Mouse (Mus musculus) hindbrain, embryonic 13.5 days (tissue): ENCODE measurements around the gene Lrmda. TPM values are rescaled to one million over a fixed set of nuclear protein-coding genes. Genes with fewer than 3 reads are reported as not detected.
A peak's percentile ranks its signal among the peaks of the same experiment; 100 is the strongest.

ENCODE experiments used
- ATAC-seq: fragments of 200-750 bp; cut with Nextera tagmentation; 2 replicates; pipeline ENCODE4 v1.8.0; 2017; ENCODE audit warnings: moderate TSS enrichment; ENCODE audit not compliant: low FRiP score
- H3K27ac ChIP-seq: fragments of 300-500 bp; sonication (generic); 2 replicates; pipeline ENCODE4 v1.5.1; 2015; ENCODE audit warnings: inconsistent platforms, mild to moderate bottlenecking, moderate library complexity
- H3K27me3 ChIP-seq: fragments of 300-500 bp; sonication (generic); 2 replicates; pipeline ENCODE4 v1.6.1; 2015; ENCODE audit warnings: mild to moderate bottlenecking, inconsistent platforms
- H3K36me3 ChIP-seq: fragments of 300-500 bp; sonication (generic); 2 replicates; pipeline ENCODE4 v1.6.1; 2015; ENCODE audit warnings: mild to moderate bottlenecking, inconsistent platforms
- H3K4me1 ChIP-seq: fragments of 300-500 bp; sonication (generic); replicated peaks from 2 replicates; pipeline ENCODE4 v1.6.1; 2015; ENCODE audit warnings: inconsistent platforms
- H3K4me2 ChIP-seq: fragments of 300-500 bp; sonication (generic); 2 replicates; pipeline ENCODE4 v1.6.1; 2015; ENCODE audit warnings: inconsistent platforms, mild to moderate bottlenecking, moderate library complexity
- H3K4me3 ChIP-seq: fragments of 300-500 bp; sonication (generic); 2 replicates; pipeline ENCODE4 v1.5.1; 2015; ENCODE audit warnings: mild to moderate bottlenecking, inconsistent platforms
- H3K9ac ChIP-seq: fragments of 300-500 bp; sonication (generic); 2 replicates; pipeline ENCODE4 v1.6.1; 2015; ENCODE audit warnings: mild to moderate bottlenecking, inconsistent platforms
- H3K9me3 ChIP-seq: fragments of 300-500 bp; sonication (generic); 2 replicates; pipeline ENCODE4 v1.6.1; 2016; ENCODE audit warnings: inconsistent platforms
- WGBS: fragments of 180-500 bp; shearing (Covaris S2); methylation state at CpG from one replicate; pipeline ENCODE4 v1.1.7; 2015; 5-methylcytosine and 5-hydroxymethylcytosine counted together
- polyA plus RNA-seq: library from polyadenylated mRNA; unstranded; fragments of >200 nt; fragmentation: Nextera tagmentation; extraction: Ambion mirVana; gene quantifications from 2 replicates; pipeline ENCODE4 v1.2.1, GENCODE M21; 2015

The Lrmda gene
- polyA plus RNA-seq, 1 experiment from 2014 or later = 0.16 TPM

DNA sequence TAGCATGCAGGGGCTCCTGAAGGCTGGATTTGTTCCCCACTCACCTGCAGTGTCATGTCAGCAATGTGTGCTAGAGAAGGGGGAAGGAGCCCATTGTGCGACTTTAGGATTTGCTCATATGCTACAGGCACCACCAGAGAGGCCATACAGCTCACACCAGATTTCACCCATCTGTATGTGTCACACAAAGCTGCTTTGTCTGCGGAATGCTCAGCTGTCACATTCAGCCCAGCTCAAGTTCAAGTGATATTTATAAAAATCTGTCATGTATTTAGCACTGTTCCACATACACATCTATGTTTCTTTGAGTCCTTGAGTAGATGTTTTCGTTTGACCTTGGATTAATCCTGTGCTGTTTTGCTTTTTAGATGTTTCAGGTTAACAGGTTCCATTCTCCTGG lies 899.0 kb downstream of the Lrmda start:
- Histone ChIP-seq H3K4me1 (no peaks in the 10 kb centered on the region), H3K9me3 (no peaks in the 10 kb centered on the region), H3K27ac (no peak overlapping the region), H3K9ac (no peak overlapping the region), H3K4me2 (no peak overlapping the region), H3K27me3 (peaks cover 6% of the 10 kb centered on the region; the same call in 1 of the 2 replicates), H3K36me3 (no peaks in the 10 kb centered on the region), H3K4me3 (no peak overlapping the region)
- 88% methylated on average over 3 of the region's 3 CpGs for WGBS
- no peak for ATAC-seq

DNA sequence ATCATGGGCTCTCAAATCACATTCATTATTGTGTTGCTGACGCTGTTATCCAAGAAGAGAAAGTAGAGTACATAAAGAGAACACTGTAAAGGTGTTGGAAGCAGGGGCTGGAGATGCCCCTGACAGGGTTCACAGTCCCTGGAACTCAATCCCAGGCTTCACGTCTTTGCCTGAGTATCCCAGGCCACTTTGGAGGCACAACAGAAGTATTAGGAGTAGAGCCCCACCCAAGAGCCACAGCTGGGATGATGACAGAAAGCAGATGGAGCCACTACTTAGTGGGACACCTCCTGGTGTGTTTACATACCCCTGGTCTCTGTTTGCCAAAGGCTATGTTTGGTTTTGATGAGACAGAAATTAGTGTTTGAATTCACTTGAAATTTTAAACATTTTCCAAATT lies 899.4 kb downstream of the Lrmda start:
- peaks cover 6% of the 10 kb centered on the region; the same call in 1 of the 2 replicates for H3K27me3 ChIP-seq
- WGBS = 68% methylated on average over 2 of the region's 2 CpGs
- no peaks in the 10 kb centered on the region for H3K9me3 ChIP-seq
- H3K9ac ChIP-seq = no peak overlapping the region
- no peak overlapping the region for H3K27ac ChIP-seq
- no peaks in the 10 kb centered on the region for H3K4me1 ChIP-seq
- no peak for ATAC-seq
- no peak overlapping the region for H3K4me2 ChIP-seq
- H3K36me3 ChIP-seq = no peaks in the 10 kb centered on the region
- H3K4me3 ChIP-seq = no peak overlapping the region

DNA sequence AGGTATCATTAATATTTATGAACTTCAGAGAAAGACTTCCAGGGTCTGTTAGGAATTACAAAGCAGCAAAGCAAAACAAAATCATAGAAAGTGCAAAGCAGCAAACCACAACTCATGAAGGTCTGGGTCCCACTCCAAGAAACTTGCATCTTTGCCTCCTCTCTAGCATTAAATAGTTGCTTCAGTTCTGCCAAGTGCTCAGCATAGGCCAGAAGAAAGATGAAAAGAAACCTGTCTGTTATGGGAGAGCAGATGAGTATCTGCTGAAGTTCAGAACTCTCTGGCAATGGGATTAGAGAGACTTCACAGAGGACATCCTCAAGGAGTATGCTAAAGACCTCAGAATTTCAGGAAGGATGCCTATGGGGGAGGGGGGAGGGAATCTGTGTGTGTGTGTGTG lies 901.6 kb downstream of the Lrmda start:
- no peaks in the 10 kb centered on the region for H3K9me3 ChIP-seq
- H3K27ac ChIP-seq = no peak overlapping the region
- H3K4me2 ChIP-seq = no peak overlapping the region
- no peak overlapping the region for H3K4me3 ChIP-seq
- no peaks in the 10 kb centered on the region for H3K36me3 ChIP-seq
- peaks cover 6% of the 10 kb centered on the region; the same call in 1 of the 2 replicates for H3K27me3 ChIP-seq
- ATAC-seq = no peak
- H3K4me1 ChIP-seq = no peaks in the 10 kb centered on the region
- H3K9ac ChIP-seq = no peak overlapping the region

DNA sequence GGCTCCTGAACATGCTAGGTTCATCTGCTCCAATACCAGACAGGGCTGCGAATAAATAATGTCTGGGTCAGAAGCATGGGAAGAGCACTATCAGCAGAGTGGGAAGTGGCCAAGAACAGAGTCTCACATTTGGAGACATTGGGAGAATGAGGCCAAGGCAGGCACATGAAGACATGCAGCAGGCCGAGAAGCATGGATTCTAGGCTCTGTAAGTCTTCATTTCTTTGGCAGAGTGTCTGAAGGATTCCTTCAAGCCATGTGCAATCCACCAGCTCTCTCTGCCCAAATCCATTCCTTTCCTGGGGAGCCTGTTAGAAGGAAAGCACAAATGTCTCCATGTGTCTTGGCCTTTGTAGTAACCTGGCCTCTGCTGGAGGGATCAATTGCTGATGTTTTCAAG lies 902.3 kb downstream of the Lrmda start:
- no peak overlapping the region for H3K27ac ChIP-seq
- WGBS = 85% methylated on average over 2 of the region's 2 CpGs
- peaks cover 6% of the 10 kb centered on the region; the same call in 1 of the 2 replicates for H3K27me3 ChIP-seq
- H3K9me3 ChIP-seq = no peaks in the 10 kb centered on the region
- no peak overlapping the region for H3K9ac ChIP-seq
- no peak overlapping the region for H3K4me3 ChIP-seq
- ATAC-seq = no peak
- H3K4me1 ChIP-seq = no peaks in the 10 kb centered on the region
- no peak overlapping the region for H3K4me2 ChIP-seq
- no peaks in the 10 kb centered on the region for H3K36me3 ChIP-seq

DNA sequence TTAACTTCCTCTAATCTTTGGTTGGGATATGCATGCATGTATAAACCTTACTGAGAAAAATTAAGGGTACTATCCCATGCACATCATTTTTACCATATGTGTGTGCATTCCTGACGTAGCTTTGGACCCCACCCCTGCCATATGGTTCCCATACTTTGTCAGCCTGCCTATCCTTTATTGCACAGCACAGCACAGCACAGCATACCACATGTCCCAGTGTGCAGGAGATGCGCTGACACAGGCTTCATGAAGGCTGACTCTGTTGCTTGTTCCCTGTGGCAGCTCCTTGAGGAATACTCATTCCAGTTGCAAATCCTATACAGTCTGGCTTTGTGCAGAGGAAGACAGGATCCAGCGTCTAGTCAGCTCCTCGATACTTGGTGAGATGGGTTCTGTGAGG lies 903.1 kb downstream of the Lrmda start:
- Histone ChIP-seq H3K4me3 (no peak overlapping the region), H3K9ac (no peak overlapping the region), H3K27ac (no peak overlapping the region), H3K36me3 (no peaks in the 10 kb centered on the region), H3K27me3 (peaks cover 6% of the 10 kb centered on the region; the same call in 1 of the 2 replicates), H3K9me3 (no peaks in the 10 kb centered on the region), H3K4me1 (no peaks in the 10 kb centered on the region), H3K4me2 (no peak overlapping the region)
- WGBS = 84% methylated on average over 4 of the region's 4 CpGs
- ATAC-seq = no peak

DNA sequence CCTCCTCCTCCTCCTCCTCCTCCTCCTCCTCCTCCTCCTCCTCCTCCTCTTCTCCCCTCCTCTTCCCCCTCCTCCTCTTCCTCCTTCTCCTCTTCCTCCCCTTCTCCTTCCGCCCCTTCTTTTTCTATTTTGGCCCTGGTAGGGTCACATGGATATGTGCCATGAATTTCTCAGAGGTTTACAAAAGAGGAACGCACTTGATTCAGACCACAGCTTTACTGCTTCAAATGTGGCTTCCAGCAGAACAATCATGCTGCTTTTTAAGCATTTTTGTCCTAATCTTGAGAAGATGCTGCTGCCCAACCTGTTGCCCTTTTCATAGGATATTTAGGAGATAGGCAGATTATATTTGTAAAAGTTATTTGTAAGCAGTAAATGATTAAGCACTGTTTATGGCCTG lies 903.7 kb downstream of the Lrmda start:
- Histone ChIP-seq H3K27ac (no peak overlapping the region), H3K4me3 (no peak overlapping the region), H3K9me3 (no peaks in the 10 kb centered on the region), H3K4me2 (no peak overlapping the region), H3K36me3 (no peaks in the 10 kb centered on the region), H3K4me1 (no peaks in the 10 kb centered on the region), H3K27me3 (peaks cover 6% of the 10 kb centered on the region; the same call in 1 of the 2 replicates), H3K9ac (no peak overlapping the region)
- 87% methylated on average over 2 of the region's 2 CpGs for WGBS
- ATAC-seq = no peak

DNA sequence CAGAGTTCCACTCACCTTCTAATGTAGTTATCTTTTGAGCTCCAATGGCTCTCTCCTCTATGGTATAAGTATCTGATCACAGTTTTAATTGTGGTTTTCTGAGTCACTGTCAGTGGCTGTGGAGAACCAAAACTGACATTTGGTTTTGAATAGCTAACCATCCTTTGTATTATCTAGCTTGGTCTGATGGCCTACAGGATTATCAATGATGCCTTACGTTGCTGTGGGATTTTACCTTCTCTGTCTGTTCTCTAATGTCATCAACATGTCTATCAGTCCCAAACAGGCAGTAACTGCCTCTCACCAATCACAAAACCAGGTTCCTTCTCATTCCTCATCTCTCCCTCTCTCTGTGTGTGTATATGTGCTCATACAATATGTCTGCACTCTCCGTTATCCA lies 908.8 kb downstream of the Lrmda start:
- Histone ChIP-seq H3K27ac (no peak overlapping the region), H3K9ac (no peak overlapping the region), H3K36me3 (no peaks in the 10 kb centered on the region), H3K4me3 (no peak overlapping the region), H3K4me2 (no peak overlapping the region), H3K27me3 (no peaks in the 10 kb centered on the region), H3K4me1 (peaks cover 7% of the 10 kb centered on the region; the same call in 1 of the 2 replicates), H3K9me3 (no peaks in the 10 kb centered on the region)
- 89% methylated on average over 2 of the region's 2 CpGs for WGBS
- ATAC-seq = no peak

DNA sequence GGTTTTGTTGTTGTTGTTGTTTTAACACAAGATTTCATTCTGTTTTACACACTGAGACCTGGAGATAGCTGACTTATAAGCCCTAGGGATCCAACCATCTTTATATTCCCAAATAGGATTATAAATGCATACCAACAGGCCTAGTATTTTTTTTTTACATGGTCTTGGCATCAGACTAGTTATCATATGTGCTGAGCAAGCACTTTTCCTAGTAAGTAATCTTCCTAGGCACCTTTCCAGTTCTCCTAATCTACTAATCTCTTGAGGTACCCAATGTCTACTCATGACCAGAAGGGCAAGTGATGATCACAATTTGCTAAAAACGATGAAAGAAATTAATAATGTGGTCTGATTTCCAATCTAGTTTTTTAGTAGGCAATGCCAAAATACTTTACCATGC lies 909.2 kb downstream of the Lrmda start:
- H3K9ac ChIP-seq = no peak overlapping the region
- ATAC-seq = no peak
- WGBS = 92% methylated on average over 1 of the region's 1 CpGs

DNA sequence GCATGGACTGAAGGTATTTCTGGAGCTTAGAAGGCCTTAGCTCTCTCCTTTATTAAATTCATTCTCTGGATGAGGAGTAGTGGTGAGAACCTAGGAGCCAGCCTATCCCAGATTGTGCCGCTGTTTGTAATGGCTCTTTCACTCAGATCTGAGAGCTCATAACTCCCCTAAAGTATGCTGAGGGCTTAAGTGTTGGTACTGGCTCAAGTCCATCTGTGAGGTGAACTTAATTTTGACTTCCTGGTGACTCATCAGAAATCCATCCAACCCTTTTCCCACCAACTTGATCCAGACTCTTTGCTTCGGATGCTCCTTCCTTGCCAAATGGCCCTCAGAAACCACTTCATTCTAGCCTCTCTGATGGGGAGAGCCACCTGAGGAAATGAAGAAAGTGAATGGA lies 910.1 kb downstream of the Lrmda start:
- H3K4me2 ChIP-seq = no peak overlapping the region
- peaks cover 7% of the 10 kb centered on the region; the same call in 1 of the 2 replicates for H3K4me1 ChIP-seq
- 89% methylated on average over 2 of the region's 2 CpGs for WGBS
- H3K4me3 ChIP-seq = no peak overlapping the region
- H3K9ac ChIP-seq = no peak overlapping the region
- H3K36me3 ChIP-seq = no peaks in the 10 kb centered on the region
- no peak for ATAC-seq
- no peak overlapping the region for H3K27ac ChIP-seq
- no peaks in the 10 kb centered on the region for H3K9me3 ChIP-seq
- H3K27me3 ChIP-seq = no peaks in the 10 kb centered on the region

More for the DNA sequence above, 909.2 kb downstream of the Lrmda start:
- no peak overlapping the region for H3K27ac ChIP-seq
- no peaks in the 10 kb centered on the region for H3K9me3 ChIP-seq
- peaks cover 7% of the 10 kb centered on the region; the same call in 1 of the 2 replicates for H3K4me1 ChIP-seq
- no peak overlapping the region for H3K4me2 ChIP-seq
- H3K27me3 ChIP-seq = no peaks in the 10 kb centered on the region
- H3K36me3 ChIP-seq = no peaks in the 10 kb centered on the region
- no peak overlapping the region for H3K4me3 ChIP-seq

DNA sequence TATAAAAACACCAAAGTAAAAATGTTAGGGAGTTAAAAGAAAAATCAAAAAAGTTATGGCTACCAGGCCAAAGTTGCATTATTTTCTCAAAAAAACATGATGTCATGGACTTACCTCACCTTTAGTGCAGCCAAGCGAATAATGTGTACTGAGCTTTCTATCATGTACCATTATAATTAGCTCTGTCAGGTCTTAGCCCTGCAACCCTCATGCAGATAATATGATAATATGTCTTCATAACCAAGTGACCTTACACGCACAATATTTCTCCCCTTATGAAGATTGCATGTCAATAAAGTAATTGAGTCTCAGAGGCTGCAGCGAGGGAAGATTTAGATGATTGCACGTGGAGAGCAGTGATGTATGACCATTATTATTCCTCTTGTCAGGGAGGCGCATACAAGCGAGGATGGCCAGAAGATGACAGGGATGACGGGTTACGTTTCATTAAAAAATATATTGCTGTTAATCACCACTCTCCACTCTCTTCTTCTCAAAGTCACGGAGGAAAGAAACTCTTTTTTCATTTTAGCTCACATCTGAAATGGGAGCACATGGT lies 911.1 kb downstream of the Lrmda start:
- H3K27ac ChIP-seq = no peak overlapping the region
- no peaks in the 10 kb centered on the region for H3K9me3 ChIP-seq
- H3K4me3 ChIP-seq = no peak overlapping the region
- no peaks in the 10 kb centered on the region for H3K27me3 ChIP-seq
- peaks cover 7% of the 10 kb centered on the region; the same call in 1 of the 2 replicates for H3K4me1 ChIP-seq
- WGBS = 57% methylated on average over 9 of the region's 9 CpGs
- ATAC-seq = 0 out of 2 replicates have a peak, but pooled peaks have one; percentile 36
- H3K9ac ChIP-seq = no peak overlapping the region
- H3K4me2 ChIP-seq = no peak overlapping the region
- no peaks in the 10 kb centered on the region for H3K36me3 ChIP-seq

DNA sequence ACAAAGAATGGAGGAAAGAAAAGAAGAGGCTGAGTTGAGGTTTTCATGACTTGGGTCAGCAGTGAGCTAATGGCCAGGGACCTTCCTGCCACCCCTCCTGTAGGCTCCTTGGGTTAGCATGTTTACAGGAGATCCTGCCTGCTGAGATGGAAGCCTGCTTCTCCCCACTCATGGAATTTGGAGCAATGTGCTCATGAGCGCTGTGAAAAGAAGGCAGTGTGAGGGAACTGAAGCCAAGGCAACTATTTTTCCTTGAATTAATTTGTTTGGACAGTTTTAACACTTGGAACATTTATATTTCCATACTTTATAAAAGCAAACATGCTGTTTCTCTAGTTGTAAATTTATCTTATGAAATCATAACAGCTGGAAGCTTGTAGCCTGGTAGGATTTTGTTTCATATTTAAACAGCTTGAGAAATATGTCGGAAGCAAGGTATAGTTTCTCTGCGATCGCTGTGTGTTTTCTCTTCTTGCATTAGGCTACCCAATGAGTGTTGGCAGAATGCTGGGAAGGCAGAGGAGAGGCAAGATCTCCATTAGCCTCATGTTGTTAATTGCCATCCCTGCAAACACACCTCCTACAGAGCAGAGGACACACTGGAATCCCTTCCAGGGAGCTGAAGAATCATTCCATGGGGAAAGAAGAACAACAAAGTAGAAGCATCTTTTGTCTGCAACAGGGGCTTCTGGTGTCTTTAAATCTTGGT lies 911.8 kb downstream of the Lrmda start:
- Histone ChIP-seq H3K27me3 (no peaks in the 10 kb centered on the region), H3K9ac (no peak overlapping the region), H3K36me3 (no peaks in the 10 kb centered on the region), H3K4me3 (no peak overlapping the region), H3K27ac (peak overlapping the region; percentile 15; the same call in 1 of the 2 replicates), H3K9me3 (no peaks in the 10 kb centered on the region), H3K4me1 (peaks cover 7% of the 10 kb centered on the region; the same call in 1 of the 2 replicates), H3K4me2 (no peak overlapping the region)
- WGBS = 79% methylated on average over 4 of the region's 4 CpGs
- ATAC-seq = no peak

DNA sequence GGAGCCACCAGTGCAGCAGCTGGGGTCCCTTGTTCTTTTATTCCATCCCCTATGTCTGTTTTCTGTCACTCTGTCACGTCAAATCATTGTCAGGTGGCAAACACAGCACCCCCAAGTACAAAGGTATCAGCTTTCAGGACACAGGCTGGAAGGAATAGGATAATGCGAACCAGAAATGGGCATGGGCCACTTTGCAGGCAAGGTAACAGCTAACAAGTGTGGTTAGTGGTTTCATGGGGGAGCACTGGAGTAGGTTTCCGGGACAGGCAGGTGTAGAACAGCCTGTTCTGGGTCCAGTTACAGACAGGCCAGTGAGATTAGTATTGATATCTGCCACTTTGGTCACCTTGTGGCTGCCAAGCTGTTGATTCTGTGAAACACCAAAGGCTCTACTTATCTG lies 917.2 kb downstream of the Lrmda start:
- H3K9ac ChIP-seq = no peak overlapping the region
- H3K36me3 ChIP-seq = no peaks in the 10 kb centered on the region
- H3K9me3 ChIP-seq = no peaks in the 10 kb centered on the region
- no peaks in the 10 kb centered on the region for H3K27me3 ChIP-seq
- H3K4me3 ChIP-seq = no peak overlapping the region
- no peak overlapping the region for H3K27ac ChIP-seq
- H3K4me1 ChIP-seq = 0 out of 2 replicates have a peak, but pooled peaks cover 3% of the 10 kb centered on the region
- no peak overlapping the region for H3K4me2 ChIP-seq
- no peak for ATAC-seq
- WGBS = 77% methylated on average over 3 of the region's 3 CpGs

DNA sequence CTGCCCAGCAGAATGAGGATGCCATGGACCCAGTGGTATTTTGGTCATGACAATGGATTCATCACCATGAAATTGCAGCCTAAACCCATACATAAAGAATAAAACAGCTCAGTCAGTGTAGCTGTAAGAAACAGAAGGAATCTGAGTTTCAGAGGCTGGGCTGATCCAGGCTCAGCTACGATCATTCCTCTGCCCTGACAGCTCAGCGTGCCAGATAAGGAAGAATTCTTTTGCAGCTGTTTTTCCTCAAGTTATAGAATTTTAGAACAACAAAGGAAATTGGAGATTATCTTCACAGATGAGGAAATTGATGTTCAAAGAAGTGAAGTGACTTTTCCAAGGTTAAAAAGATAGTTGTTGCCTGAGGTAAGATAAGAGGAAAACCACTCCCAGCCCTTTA lies 921.1 kb downstream of the Lrmda start:
- Histone ChIP-seq H3K27me3 (no peaks in the 10 kb centered on the region), H3K27ac (no peak overlapping the region), H3K4me2 (no peak overlapping the region), H3K9me3 (no peaks in the 10 kb centered on the region), H3K9ac (no peak overlapping the region), H3K36me3 (no peaks in the 10 kb centered on the region), H3K4me1 (0 out of 2 replicates have a peak, but pooled peaks cover 3% of the 10 kb centered on the region), H3K4me3 (no peak overlapping the region)
- ATAC-seq = no peak
- WGBS = 44% methylated on average over 2 of the region's 2 CpGs
